Mouse (Mus musculus) lung, adult 10 weeks (tissue): ENCODE measurements around the gene Zfp710. TPM values are rescaled to one million over a fixed set of nuclear protein-coding genes. Genes with fewer than 3 reads are reported as not detected.

Source experiments
- polyA plus RNA-seq: library from polyadenylated mRNA; stranded (reverse); fragments of 350-450 nt; fragmentation: Illumina TruSeq; extraction: RNeasy Lipid Tissue Mini Kit (QIAGEN cat#74804); gene quantifications from one replicate; pipeline ENCODE4 v1.2.3, GENCODE M21; 2014; ENCODE audit warnings: low read depth, low replicate concordance; ENCODE audit not compliant: insufficient read depth

Zfp710 gene
- polyA plus RNA-seq: 9.3 TPM

GRCm38 (mm10) chr7:80024521-80025390 is at the start of gene Zfp710:
Zfp710 (plus strand) TSS chr7:80024814.

GRCm38 (mm10) chr7:80115224-80115590 is 90.6 kb downstream of the Zfp710 start, which contains the start of gene Idh2:
Idh2 (minus strand) TSS chr7:80115392.

Other genes with a start within 250 kb of the Zfp710 start
- gene Mesp1, start 231.0 kb upstream of the Zfp710 start, polyA plus RNA-seq: 1.4 TPM
- 2.4 TPM for gene Mesp2, start 214.1 kb upstream of the Zfp710 start, polyA plus RNA-seq
- gene Anpep, start 163.8 kb upstream of the Zfp710 start, polyA plus RNA-seq: 74.8 TPM
- 8.3 TPM for gene Ap3s2, start 104.2 kb upstream of the Zfp710 start, polyA plus RNA-seq
- gene Arpin, start 89.5 kb upstream of the Zfp710 start, polyA plus RNA-seq: 16.0 TPM
- 115 TPM for gene Idh2, start 90.6 kb downstream of the Zfp710 start, polyA plus RNA-seq
- 4.1 TPM for gene Sema4b, start 162.0 kb downstream of the Zfp710 start, polyA plus RNA-seq
- 95.7 TPM for gene Cib1, start 208.0 kb downstream of the Zfp710 start, polyA plus RNA-seq
- 1.6 TPM for gene Gdpgp1, start 208.1 kb downstream of the Zfp710 start, polyA plus RNA-seq
- 0.74 TPM for gene Ttll13, start 221.6 kb downstream of the Zfp710 start, polyA plus RNA-seq
- gene Ngrn, start 236.4 kb downstream of the Zfp710 start, polyA plus RNA-seq: 36.1 TPM
- 7.7 TPM for gene Vps33b, start 244.8 kb downstream of the Zfp710 start, polyA plus RNA-seq